Mouse (Mus musculus) testis, adult 2 months (tissue): ENCODE data around the gene Gm10310.
"Not testable (repeated sequence)": the region's sequence is repeated elsewhere in the genome, so short reads cannot be mapped to it uniquely, and the experiment has no call there.

Experiments
- CTCF ChIP-seq: fragments of 200-500 bp; IDR thresholded peaks from 2 replicates; pipeline ENCODE4 v1.5.1; 2012; ENCODE audit warnings: low read depth, mild to moderate bottlenecking, inconsistent platforms, low read length, moderate library complexity; ENCODE audit not compliant: control insufficient read depth, insufficient read depth, insufficient replicate concordance
- POLR2A ChIP-seq: fragments of 200-500 bp; IDR thresholded peaks from 2 replicates; pipeline ENCODE4 v1.6.1; 2012; ENCODE audit warnings: low read depth, mild to moderate bottlenecking, inconsistent platforms, low read length, moderate library complexity; ENCODE audit not compliant: control insufficient read depth

DNA sequence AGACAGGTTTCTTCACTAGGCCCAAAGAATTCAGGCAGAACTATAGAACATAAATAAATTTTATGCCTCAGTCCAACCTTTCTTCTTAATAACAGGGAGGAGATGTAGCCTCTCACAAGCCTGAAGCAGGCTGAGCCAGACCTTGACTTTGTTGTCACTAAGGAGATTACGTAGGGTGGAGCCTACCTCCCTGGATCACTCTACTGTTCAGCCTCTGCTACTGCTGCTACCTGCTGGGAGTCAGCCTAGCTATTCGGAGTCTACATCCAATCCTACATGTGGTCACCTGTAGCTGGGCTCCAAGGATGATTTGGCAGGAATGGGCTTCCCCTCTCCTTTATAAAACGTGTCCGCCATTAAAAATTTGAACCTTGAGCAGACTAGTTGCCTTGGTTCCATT, 20.5 kb upstream of the Gm10310 start:
- TF ChIP-seq CTCF, POLR2A: not testable (repeated sequence)
